Mouse (Mus musculus) cerebellum, adult 2 months (tissue): ENCODE measurements at regions not wholly inside any gene's neighbourhood (a gene's known extent, or its start where the extent isn't known, plus 50 kb on each side); places are given as distances from the start of the nearest gene placed in this dataset.
A peak's percentile ranks its signal among the peaks of the same experiment; 100 is the strongest.

Experiments used
- DNase-seq, 2 experiments: peaks; one replicate each; pipeline ENCODE4 v3.0.0; 2021
- H3K27ac ChIP-seq: fragments of 200-500 bp; 2 replicates; pipeline ENCODE4 v1.5.1; 2012; ENCODE audit warnings: low read length, control low read depth, inconsistent platforms; ENCODE audit not compliant: insufficient read depth
- H3K27me3 ChIP-seq: fragments of 200-500 bp; 2 replicates; pipeline ENCODE4 v1.6.1; 2012; ENCODE audit warnings: inconsistent platforms, mild to moderate bottlenecking, low read length, moderate library complexity; ENCODE audit not compliant: control insufficient read depth, insufficient read depth
- H3K4me1 ChIP-seq: fragments of 200-500 bp; 2 replicates; pipeline ENCODE4 v1.6.1; 2011; ENCODE audit warnings: low read length; ENCODE audit not compliant: control insufficient read depth, insufficient read depth
- H3K4me3 ChIP-seq: fragments of 200-500 bp; replicated peaks from 2 replicates; pipeline ENCODE3; 2011; ENCODE audit warnings: mild to moderate bottlenecking, low read depth, low read length, control low read depth; ENCODE audit not compliant: insufficient read depth
- CTCF ChIP-seq: fragments of 200-500 bp; IDR thresholded peaks from 2 replicates; pipeline ENCODE4 v1.5.1; 2011; ENCODE audit warnings: low read depth, mild to moderate bottlenecking, control low read depth, low read length, moderate library complexity, borderline replicate concordance; ENCODE audit not compliant: insufficient read depth
- POLR2A ChIP-seq: fragments of 200-500 bp; IDR thresholded peaks from 2 replicates; pipeline ENCODE4 v1.6.1; 2011; ENCODE audit warnings: low read length, control low read depth, borderline replicate concordance; ENCODE audit not compliant: insufficient read depth
- WGBS: fragments of 180-500 bp; shearing (Covaris S2); methylation state at CpG from one replicate; pipeline ENCODE4 v1.1.7; 2018; 5-methylcytosine and 5-hydroxymethylcytosine counted together

- WGBS = 64% methylated on average over 5 of the region's 5 CpGs
- Histone ChIP-seq H3K4me1 (no peaks in the 10 kb centered on the region), H3K4me3 (no peak overlapping the region), H3K27me3 (no peaks in the 10 kb centered on the region), H3K27ac (no peak overlapping the region)
- TF ChIP-seq POLR2A = no peak
- no peak for TF ChIP-seq CTCF
- no peak for DNase-seq
Observed at GRCm38 (mm10) chr1:141968133-141968532, 1672.3 kb upstream of the B3galt2 start.

- no peak for DNase-seq
- no peak for TF ChIP-seq POLR2A
- TF ChIP-seq CTCF = no peak
- Histone ChIP-seq H3K27me3 (no peaks in the 10 kb centered on the region), H3K4me1 (no peaks in the 10 kb centered on the region), H3K4me3 (no peak overlapping the region), H3K27ac (no peak overlapping the region)
Observed at GRCm38 (mm10) chr1:141974329-141974728, 1666.1 kb upstream of the B3galt2 start.

GRCm38 (mm10) chr1:141999769-142000168 is 1640.7 kb upstream of the B3galt2 start:
- Histone ChIP-seq H3K4me3 (no peak overlapping the region), H3K4me1 (no peaks in the 10 kb centered on the region), H3K27ac (no peak overlapping the region), H3K27me3 (no peaks in the 10 kb centered on the region)
- TF ChIP-seq POLR2A (no peak), CTCF (no peak)
- DNase-seq = no peak

GRCm38 (mm10) chr1:142000335-142000734 is 1640.1 kb upstream of the B3galt2 start:
- TF ChIP-seq POLR2A (no peak), CTCF (no peak)
- H3K27ac ChIP-seq = no peak overlapping the region
- H3K4me3 ChIP-seq = no peak overlapping the region
- 92% methylated on average over 4 of the region's 4 CpGs for WGBS
- H3K27me3 ChIP-seq = no peaks in the 10 kb centered on the region
- no peak for DNase-seq
- no peaks in the 10 kb centered on the region for H3K4me1 ChIP-seq

GRCm38 (mm10) chr1:142006316-142006715 is 1634.1 kb upstream of the B3galt2 start:
- 27% methylated on average over 1 of the region's 1 CpGs for WGBS

GRCm38 (mm10) chr1:142042751-142043150 is 1597.7 kb upstream of the B3galt2 start:
- H3K4me3 ChIP-seq = no peak overlapping the region
- no peaks in the 10 kb centered on the region for H3K4me1 ChIP-seq
- WGBS = 87% methylated on average over 2 of the region's 2 CpGs
- H3K27me3 ChIP-seq = no peaks in the 10 kb centered on the region
- no peak for DNase-seq
- no peak overlapping the region for H3K27ac ChIP-seq
- TF ChIP-seq POLR2A = no peak
- no peak for TF ChIP-seq CTCF

More at GRCm38 (mm10) chr1:142006316-142006715, 1634.1 kb upstream of the B3galt2 start:
- Histone ChIP-seq H3K27me3 (no peaks in the 10 kb centered on the region), H3K4me3 (no peak overlapping the region), H3K27ac (no peak overlapping the region), H3K4me1 (no peaks in the 10 kb centered on the region)
- DNase-seq = peak in 1 of 2 experiments; percentile 12
- TF ChIP-seq CTCF (no peak), POLR2A (no peak)

GRCm38 (mm10) chr1:142055207-142055606 is 1585.3 kb upstream of the B3galt2 start:
- H3K27me3 ChIP-seq = no peaks in the 10 kb centered on the region
- H3K4me3 ChIP-seq = no peak overlapping the region
- no peak for TF ChIP-seq CTCF
- TF ChIP-seq POLR2A = no peak
- H3K4me1 ChIP-seq = no peaks in the 10 kb centered on the region
- no peak overlapping the region for H3K27ac ChIP-seq
- no peak for DNase-seq
